Mouse (Mus musculus): ENCODE measurements around the gene Rif1. TPM values are rescaled to one million over a fixed set of nuclear protein-coding genes. Genes with fewer than 3 reads are reported as not detected.

Gene Rif1
- polyA plus RNA-seq, 1 experiment: 3.9 TPM

- no peaks in the 10 kb centered on the region for H3K4me1 ChIP-seq (replicated peaks; ENCODE audit: control insufficient read depth, insufficient read depth, low read length)
- no peak for TF ChIP-seq POLR2A (IDR thresholded peaks at IDR 0.05; ENCODE audit: control insufficient read depth, extremely low read depth, insufficient read depth, low read length, poor library complexity)
- TF ChIP-seq CTCF (IDR thresholded peaks at IDR 0.05; ENCODE audit: borderline replicate concordance, control insufficient read depth, extremely low read depth, insufficient read depth, low read length, poor library complexity): no peak
- H3K4me3 ChIP-seq (ENCODE audit: control insufficient read depth, insufficient read depth, low read length): no peak overlapping the region
- no peaks in the 10 kb centered on the region for H3K27me3 ChIP-seq (ENCODE audit: control insufficient read depth, insufficient read depth, low read length)
- H3K36me3 ChIP-seq (ENCODE audit: control insufficient read depth, insufficient read depth, low read length): no peaks in the 10 kb centered on the region
- H3K27ac ChIP-seq (ENCODE audit: control insufficient read depth, insufficient read depth, low read length): no peak overlapping the region
- DNase-seq: no peak
- WGBS: 93% methylated on average over 7 of the region's 7 CpGs
These were observed 96.8 kb downstream of the Rif1 start for GRCm38 (mm10) chr2:52169243-52170005.

Other genes starting within 250 kb of the Rif1 start
- gene Rbm43, start 137.7 kb upstream of the Rif1 start, polyA plus RNA-seq (2012; rRNA removed): 14.6 and 15.6 TPM in 2 replicates
- 8.2 and 9.3 TPM in 2 replicates for gene Nmi, start 99.3 kb upstream of the Rif1 start, polyA plus RNA-seq (2012; rRNA removed)
- gene Tnfaip6, start 34.8 kb upstream of the Rif1 start, polyA plus RNA-seq (2012; rRNA removed): 0.14 and 0.36 TPM in 2 replicates